Mouse (Mus musculus) liver, embryonic 14.5 days (tissue): ENCODE data around the gene Sh3d19.

ENCODE experiments used
- CTCF ChIP-seq: IDR thresholded peaks from 2 replicates; pipeline ENCODE4 v1.5.1; 2016; ENCODE audit warnings: antibody characterized with exemption, low read depth, control low read depth
- EP300 ChIP-seq: IDR thresholded peaks from 2 replicates; pipeline ENCODE4 v1.6.1; 2016; ENCODE audit warnings: antibody characterized with exemption, low read depth

GRCm38 (mm10) chr3:86104909-86105308, 134.0 kb downstream of the Sh3d19 start:
- no peak for TF ChIP-seq CTCF
- TF ChIP-seq EP300, result no peak
